Mouse (Mus musculus): Measurements from ENCODE around the gene Zfp212. TPM values are rescaled to one million over a fixed set of nuclear protein-coding genes. Genes with fewer than 3 reads are reported as not detected.

Zfp212 gene
- total RNA-seq (2021): 1 to 10 TPM; 8.0 to 8.8 TPM
- polyA plus RNA-seq (2012; rRNA removed): 4.3 and 6.2 TPM in 2 replicates
- long read RNA-seq, transcript Zfp212-201 (5 exons, 2,801 nt): major isoform, 11 of 18 reads
- long read RNA-seq, partial matches to known transcripts: 0 of 18 reads
- long read RNA-seq, other reads (novel, unspliced or antisense): 7 of 18 reads

DNA sequence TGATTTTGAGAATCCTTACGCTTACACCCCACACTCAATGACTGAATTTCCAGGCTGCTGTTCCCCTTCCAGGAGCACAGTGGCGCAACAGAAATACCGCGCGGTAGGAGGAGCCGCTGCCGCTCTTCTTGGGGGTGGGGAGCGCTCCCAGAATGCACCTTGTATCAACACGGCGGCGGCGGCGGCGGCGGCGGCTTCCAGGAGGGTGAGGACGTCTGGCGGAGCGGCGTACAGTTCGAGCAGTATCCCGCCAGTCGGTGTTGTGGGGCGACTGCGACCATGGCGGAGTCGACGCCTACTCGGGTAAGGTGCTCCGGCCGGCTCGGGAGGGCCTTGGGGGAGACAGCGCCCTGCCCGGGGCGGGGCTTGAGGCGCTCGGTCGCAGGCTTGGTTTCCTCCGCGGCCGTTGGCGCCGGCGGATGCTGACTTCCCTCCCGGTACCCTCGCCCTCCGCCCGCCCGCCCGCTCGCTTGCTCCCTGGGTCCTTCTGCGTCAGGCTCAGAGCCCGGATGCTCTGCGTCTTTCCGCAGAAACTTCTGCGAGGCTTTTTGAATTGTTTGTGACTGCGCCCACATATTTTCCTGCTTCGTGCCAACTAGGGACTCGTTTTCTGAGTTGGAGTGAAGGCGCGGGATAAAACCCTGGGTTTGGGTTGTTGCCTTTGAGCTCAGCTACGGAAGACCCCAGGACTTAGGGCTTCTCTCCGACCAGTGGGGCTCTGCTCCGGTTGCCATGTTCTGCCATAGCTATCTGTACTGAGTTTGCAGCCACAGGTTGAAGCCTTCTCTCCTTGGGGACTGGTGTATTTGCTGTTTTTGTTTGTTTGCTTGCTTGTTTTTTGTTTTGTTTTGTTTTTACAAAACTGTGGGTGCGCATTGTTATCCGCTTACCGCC, at the start of gene Zfp212:
Gene Zfp212 (plus strand): TSS at position 30 of the 894 bp plus-strand sequence.
- peak; percentile 91 for DNase-seq
- peak; percentile 56; the same call in 1 of the 2 replicates for TF ChIP-seq EP300 (IDR thresholded peaks at IDR 0.05; ENCODE audit: insufficient read depth, low read depth, low read length)
- TF ChIP-seq POLR2A (IDR thresholded peaks at IDR 0.05; ENCODE audit: insufficient read depth, low read depth, low read length): peak; percentile 65
- peak; percentile 86 for TF ChIP-seq CTCF (IDR thresholded peaks at IDR 0.05)
- Histone ChIP-seq H3K27ac (peak within 1 kb of the TSS; percentile 96), H3K36me3 (ENCODE audit: control insufficient read depth, insufficient read depth, low read length) (peaks cover 9% of the 10 kb centered on the region), H3K9ac (ENCODE audit: low read depth, low read length) (peak within 1 kb of the TSS; percentile 99), H3K4me3 (peak within 1 kb of the TSS; percentile 70), H3K79me2 (replicated peaks; ENCODE audit: control insufficient read depth, insufficient read depth, low read length) (0 out of 2 replicates have a peak, but pooled peaks cover 6% of the 10 kb centered on the region), H3K27me3 (ENCODE audit: control insufficient read depth, insufficient read depth, low read length) (no peaks in the 10 kb centered on the region), H3K4me1 (ENCODE audit: control insufficient read depth, insufficient read depth, low read length) (peaks cover 5% of the 10 kb centered on the region)
- intact Hi-C loops (cut with DNase I): loop anchor here (1.0 to 5.0 kb wide), 4 partner anchors 32 to 128 kb away; partner anchors contain the start of genes Zfp282, Zfp398, Zfp777 and Zfp956
- under 1% methylated on average over 67 of the region's 67 CpGs for WGBS

DNA sequence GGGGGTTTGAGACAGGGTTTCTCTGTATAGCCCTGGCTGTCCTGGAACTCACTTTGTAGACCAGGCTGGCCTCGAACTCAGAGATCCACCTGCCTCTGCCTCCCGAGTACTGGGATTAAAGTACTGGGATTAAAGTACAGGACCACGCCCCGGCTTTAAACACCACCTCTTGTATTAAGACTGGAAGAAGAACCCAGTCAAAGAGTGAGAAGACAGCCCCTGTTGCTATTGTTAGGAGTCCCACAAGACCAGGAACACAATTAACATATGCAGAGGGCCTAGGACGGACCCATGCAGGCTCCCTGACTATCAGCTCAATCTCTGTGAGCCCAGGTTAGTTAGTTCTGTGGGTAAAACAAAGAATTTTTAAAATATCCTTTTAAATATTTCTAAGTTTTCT, 48.0 kb upstream of the Zfp212 start:
- Histone ChIP-seq H3K36me3 (ENCODE audit: control insufficient read depth, insufficient read depth, low read length) (no peaks in the 10 kb centered on the region), H3K27ac (no peak overlapping the region), H3K27me3 (ENCODE audit: control insufficient read depth, insufficient read depth, low read length) (no peaks in the 10 kb centered on the region), H3K4me1 (ENCODE audit: control insufficient read depth, insufficient read depth, low read length) (no peaks in the 10 kb centered on the region), H3K9ac (ENCODE audit: low read depth, low read length) (no peak overlapping the region), H3K4me3 (no peak overlapping the region), H3K79me2 (replicated peaks; ENCODE audit: control insufficient read depth, insufficient read depth, low read length) (no peaks in the 10 kb centered on the region)
- WGBS: 93% methylated on average over 5 of the region's 5 CpGs
- intact Hi-C loops (cut with DNase I): no loop called here
- DNase-seq: no peak
- TF ChIP-seq POLR2A (IDR thresholded peaks at IDR 0.05; ENCODE audit: insufficient read depth, low read depth, low read length) (no peak), EP300 (IDR thresholded peaks at IDR 0.05; ENCODE audit: insufficient read depth, low read depth, low read length) (no peak), CTCF (IDR thresholded peaks at IDR 0.05) (no peak)

DNA sequence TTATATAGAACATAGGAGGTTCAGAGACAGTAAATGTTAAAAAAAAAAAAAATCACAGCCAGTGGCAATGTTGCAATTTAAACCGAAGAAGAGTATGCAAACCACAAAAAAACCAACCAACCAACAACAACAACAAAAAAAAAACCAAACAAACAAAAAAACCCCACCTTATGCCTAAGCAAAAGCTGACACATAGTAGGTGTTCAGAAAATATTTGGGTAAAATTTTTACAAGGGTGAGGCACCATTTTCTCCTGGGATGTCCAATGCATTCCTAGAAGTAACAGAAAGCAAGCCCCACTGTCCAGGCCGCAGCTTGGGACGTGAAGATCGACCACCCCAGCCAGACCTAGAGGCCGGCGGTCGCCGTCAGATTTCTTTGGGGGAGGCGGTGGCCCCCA, 43.2 kb upstream of the Zfp212 start, which contains the start of gene Zfp282:
Gene Zfp282 (plus strand): TSS at position 147 of the 400 bp plus-strand sequence.
- peaks cover 9% of the 10 kb centered on the region for H3K4me1 ChIP-seq (ENCODE audit: control insufficient read depth, insufficient read depth, low read length)
- intact Hi-C loops (cut with DNase I): loop anchor here (1.0 to 5.0 kb wide), 4 partner anchors 42 to 209 kb away; partner anchors contain the start of genes Zfp212, Zfp398 and Zfp746
- DNase-seq: no peak
- no peaks in the 10 kb centered on the region for H3K27me3 ChIP-seq (ENCODE audit: control insufficient read depth, insufficient read depth, low read length)
- WGBS: 5% methylated on average over 9 of the region's 9 CpGs
- H3K36me3 ChIP-seq (ENCODE audit: control insufficient read depth, insufficient read depth, low read length): peaks cover 4% of the 10 kb centered on the region; the same call in 1 of the 2 replicates
- peak within 1 kb of the TSS; percentile 94 for H3K27ac ChIP-seq
- TF ChIP-seq EP300 (IDR thresholded peaks at IDR 0.05; ENCODE audit: insufficient read depth, low read depth, low read length): no peak
- TF ChIP-seq POLR2A (IDR thresholded peaks at IDR 0.05; ENCODE audit: insufficient read depth, low read depth, low read length): no peak
- no peak for TF ChIP-seq CTCF (IDR thresholded peaks at IDR 0.05)
- no peaks in the 10 kb centered on the region; the same call in 1 of the 2 replicates for H3K79me2 ChIP-seq (replicated peaks; ENCODE audit: control insufficient read depth, insufficient read depth, low read length)
- peak within 1 kb of the TSS; percentile 92 for H3K9ac ChIP-seq (ENCODE audit: low read depth, low read length)
- peak within 1 kb of the TSS; percentile 97 for H3K4me3 ChIP-seq

DNA sequence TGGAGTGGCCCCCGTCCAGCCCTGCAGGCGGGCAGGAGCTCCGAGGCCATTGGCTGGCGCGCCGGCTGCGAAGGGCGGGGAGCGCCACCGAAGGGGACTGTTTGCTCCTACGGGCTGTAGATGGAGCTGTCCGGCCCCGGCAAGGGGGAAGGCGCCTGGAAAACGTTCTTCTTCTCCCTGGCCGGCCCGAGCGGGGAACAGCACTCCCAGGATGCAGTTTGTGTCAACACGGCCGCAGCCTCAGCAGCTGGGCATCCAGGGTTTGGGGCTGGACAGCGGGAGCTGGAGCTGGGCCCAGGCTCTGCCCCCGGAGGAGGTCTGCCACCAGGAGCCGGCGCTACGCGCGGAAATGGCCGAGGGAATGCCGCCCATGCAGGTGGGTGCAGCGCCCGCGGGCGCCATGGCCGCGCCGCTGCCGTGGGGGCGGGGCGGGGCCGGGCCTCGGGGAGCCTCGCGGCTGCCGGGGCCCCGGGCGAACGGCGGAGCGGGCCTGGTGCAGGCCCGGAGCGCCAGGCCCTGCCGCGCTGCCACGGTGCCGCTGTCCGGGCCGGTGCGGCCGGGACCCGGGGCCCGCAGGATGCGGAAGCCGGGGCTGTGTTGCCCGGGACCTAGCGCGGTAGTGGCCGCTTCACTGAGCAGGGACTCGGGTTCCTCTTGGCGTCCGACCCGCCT, 42.7 kb upstream of the Zfp212 start:
- peak; percentile 92 to 94 for DNase-seq
- peak overlapping the region; percentile 94 for H3K27ac ChIP-seq
- peaks cover 9% of the 10 kb centered on the region for H3K4me1 ChIP-seq (ENCODE audit: control insufficient read depth, insufficient read depth, low read length)
- under 1% methylated on average over 71 of the region's 71 CpGs for WGBS
- peak overlapping the region; percentile 92 for H3K9ac ChIP-seq (ENCODE audit: low read depth, low read length)
- intact Hi-C loops (cut with DNase I): loop anchor here (1.0 to 5.0 kb wide), 4 partner anchors 42 to 209 kb away; partner anchors contain the start of genes Zfp212, Zfp398 and Zfp746
- H3K27me3 ChIP-seq (ENCODE audit: control insufficient read depth, insufficient read depth, low read length): no peaks in the 10 kb centered on the region
- H3K36me3 ChIP-seq (ENCODE audit: control insufficient read depth, insufficient read depth, low read length): peaks cover 4% of the 10 kb centered on the region; the same call in 1 of the 2 replicates
- TF ChIP-seq CTCF (IDR thresholded peaks at IDR 0.05) (peak; percentile 85), POLR2A (IDR thresholded peaks at IDR 0.05; ENCODE audit: insufficient read depth, low read depth, low read length) (peak; percentile 62), EP300 (IDR thresholded peaks at IDR 0.05; ENCODE audit: insufficient read depth, low read depth, low read length) (no peak)
- H3K79me2 ChIP-seq (replicated peaks; ENCODE audit: control insufficient read depth, insufficient read depth, low read length): peaks cover 2% of the 10 kb centered on the region
- H3K4me3 ChIP-seq: peak overlapping the region; percentile 97

DNA sequence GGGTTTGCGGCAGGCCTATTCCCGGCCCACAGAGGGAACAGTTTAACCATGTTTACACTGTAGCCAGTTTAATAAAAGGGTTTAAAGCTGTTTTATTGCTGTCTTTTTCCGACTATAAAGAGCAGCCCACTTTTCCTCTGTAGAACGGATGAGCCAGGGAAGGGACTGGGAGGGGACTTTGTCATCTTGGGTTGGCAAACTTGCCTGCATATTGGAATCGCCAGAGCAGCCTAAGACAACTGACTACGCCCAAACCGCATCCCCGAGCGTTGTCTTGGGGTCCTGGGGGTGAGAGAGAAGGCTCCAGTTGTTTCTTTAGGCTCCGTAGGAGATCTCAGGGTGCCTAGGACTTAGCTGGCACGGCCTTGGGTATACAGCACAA, 42.2 kb upstream of the Zfp212 start:
- H3K27me3 ChIP-seq (ENCODE audit: control insufficient read depth, insufficient read depth, low read length): no peaks in the 10 kb centered on the region
- H3K4me1 ChIP-seq (ENCODE audit: control insufficient read depth, insufficient read depth, low read length): peaks cover 9% of the 10 kb centered on the region
- WGBS: 3% methylated on average over 11 of the region's 11 CpGs
- H3K36me3 ChIP-seq (ENCODE audit: control insufficient read depth, insufficient read depth, low read length): peaks cover 4% of the 10 kb centered on the region; the same call in 1 of the 2 replicates
- peaks cover 2% of the 10 kb centered on the region for H3K79me2 ChIP-seq (replicated peaks; ENCODE audit: control insufficient read depth, insufficient read depth, low read length)
- intact Hi-C loops (cut with DNase I): loop anchor here (5.0 kb wide), 1 partner anchor 81 kb away; no protein-coding TSS in a partner anchor
- H3K27ac ChIP-seq: peak overlapping the region; percentile 94
- peak overlapping the region; percentile 97 for H3K4me3 ChIP-seq
- peak in 1 of 2 experiments; percentile 29 for DNase-seq
- H3K9ac ChIP-seq (ENCODE audit: low read depth, low read length): peak overlapping the region; percentile 92
- TF ChIP-seq POLR2A (IDR thresholded peaks at IDR 0.05; ENCODE audit: insufficient read depth, low read depth, low read length) (no peak), CTCF (IDR thresholded peaks at IDR 0.05) (no peak), EP300 (IDR thresholded peaks at IDR 0.05; ENCODE audit: insufficient read depth, low read depth, low read length) (no peak)

Data from heart, adult 2 months (tissue).